Mouse (Mus musculus): ENCODE results near the gene Gm42715. TPM values are rescaled to one million over a fixed set of nuclear protein-coding genes. Genes with fewer than 3 reads are reported as not detected.

The Gm42715 gene
- polyA plus RNA-seq (2017; shearing (Covaris generic)) = 9.0 TPM

DNA sequence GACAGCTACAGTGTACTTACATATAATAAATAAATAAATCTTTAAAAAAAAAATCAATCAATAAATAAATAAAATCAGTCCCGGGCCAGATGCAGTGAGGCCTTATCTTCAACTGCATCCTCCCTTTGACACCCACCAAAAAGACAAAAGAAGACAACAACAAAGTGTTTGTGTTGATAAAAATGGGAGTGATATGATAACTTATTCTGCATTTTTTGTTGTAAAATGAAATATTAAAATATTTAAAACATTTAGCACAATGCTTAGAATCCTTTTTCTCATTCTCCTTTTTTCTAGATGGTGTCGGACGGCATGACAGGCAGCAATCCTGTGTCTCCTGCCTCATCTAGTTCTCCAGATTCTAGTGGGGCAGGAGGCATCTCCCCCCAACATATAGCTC is at the start of gene Gm42715:
TSS of gene Gm42715 (plus strand) at position 301 of the 400 bp plus-strand sequence.

GRCm38 (mm10) chr7:127478635-127479317 is 40.6 kb upstream of the Gm42715 start, which contains the start of gene Fbrs:
Gene Fbrs (plus strand): TSS chr7:127479199.

DNA sequence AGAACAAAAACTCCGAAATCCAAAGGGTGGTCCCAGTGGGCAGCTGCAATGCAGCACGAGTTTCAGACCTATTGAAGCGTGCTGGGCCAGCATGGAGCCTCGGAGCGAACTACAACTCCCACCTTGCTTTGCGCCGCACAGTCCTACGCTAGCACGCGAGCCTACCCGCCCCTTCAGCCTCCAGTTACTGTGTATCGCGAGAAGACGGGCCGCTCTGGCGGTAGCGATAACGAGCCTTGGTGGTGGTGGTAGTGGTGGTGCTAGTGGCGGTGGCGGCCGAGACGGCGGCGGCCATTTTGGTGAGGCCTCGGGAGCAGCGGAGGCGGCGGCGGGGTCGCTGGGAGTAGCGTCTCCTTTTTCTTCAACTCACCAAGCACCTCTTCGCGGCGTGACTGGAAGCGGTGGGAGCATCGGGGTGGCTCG is 7.6 kb upstream of the Gm42715 start, which contains the start of gene Srcap:
TSS of gene Srcap (plus strand) at position 176 of the 423 bp plus-strand sequence.

GRCm38 (mm10) chr7:127561340-127561858 is 42.0 kb downstream of the Gm42715 start, which contains the start of gene Tmem265:
Gene Tmem265 (plus strand): TSS chr7:127561390.

GRCm38 (mm10) chr7:127572895-127573471 is 53.6 kb downstream of the Gm42715 start, which contains the start of gene Phkg2:
Gene Phkg2 (plus strand): TSS chr7:127573340.

GRCm38 (mm10) chr7:127588011-127588871 is 68.9 kb downstream of the Gm42715 start, which contains the start of the genes Ccdc189 and Rnf40:
Gene Ccdc189 (minus strand): TSS chr7:127588595.
Gene Rnf40 (plus strand): TSS chr7:127588767.

GRCm38 (mm10) chr7:127614891-127615843 is 95.8 kb downstream of the Gm42715 start, which contains the start of gene Zfp629:
Gene Zfp629 (minus strand): TSS chr7:127615797.

Other genes starting within 250 kb of the Gm42715 start
- gene Sephs2, start 245.5 kb upstream of the Gm42715 start, polyA plus RNA-seq (2017; shearing (Covaris generic)) = 31.6 TPM
- 462 TPM for gene Itgal, start 223.3 kb upstream of the Gm42715 start, polyA plus RNA-seq (2017; shearing (Covaris generic))
- gene Zfp768, start 174.0 kb upstream of the Gm42715 start, polyA plus RNA-seq (2017; shearing (Covaris generic)) = 0.49 TPM
- gene Zfp747, start 143.5 kb upstream of the Gm42715 start, polyA plus RNA-seq (2017; shearing (Covaris generic)) = 20.8 TPM
- gene 9130019O22Rik, start 132.4 kb upstream of the Gm42715 start, polyA plus RNA-seq (2017; shearing (Covaris generic)) = 9.6 TPM
- gene E430018J23Rik, start 126.0 kb upstream of the Gm42715 start, polyA plus RNA-seq (2017; shearing (Covaris generic)) = 7.4 TPM
- gene Zfp764, start 112.8 kb upstream of the Gm42715 start, polyA plus RNA-seq (2017; shearing (Covaris generic)) = 15.9 TPM
- gene Zfp688, start 97.5 kb upstream of the Gm42715 start, polyA plus RNA-seq (2017; shearing (Covaris generic)) = 52.8 TPM
- 10.1 TPM for gene Zfp689, start 70.4 kb upstream of the Gm42715 start, polyA plus RNA-seq (2017; shearing (Covaris generic))
- gene Prr14, start 60.0 kb upstream of the Gm42715 start, polyA plus RNA-seq (2017; shearing (Covaris generic)) = 156 TPM
- gene Fbrs, start 40.4 kb upstream of the Gm42715 start, polyA plus RNA-seq (2017; shearing (Covaris generic)) = 9.0 TPM
- 85.5 TPM for gene Srcap, start 7.6 kb upstream of the Gm42715 start, polyA plus RNA-seq (2017; shearing (Covaris generic))
- 12.7 TPM for gene Tmem265, start 41.8 kb downstream of the Gm42715 start, polyA plus RNA-seq (2017; shearing (Covaris generic))
- 100 TPM for gene Phkg2, start 53.8 kb downstream of the Gm42715 start, polyA plus RNA-seq (2017; shearing (Covaris generic))
- gene Ccdc189, start 69.0 kb downstream of the Gm42715 start, polyA plus RNA-seq (2017; shearing (Covaris generic)) = 0.95 TPM
- gene Rnf40, start 69.2 kb downstream of the Gm42715 start, polyA plus RNA-seq (2017; shearing (Covaris generic)) = 171 TPM
- gene Zfp629, start 96.2 kb downstream of the Gm42715 start, polyA plus RNA-seq (2017; shearing (Covaris generic)) = 1.1 TPM
- 19.5 TPM for gene Bcl7c, start 189.3 kb downstream of the Gm42715 start, polyA plus RNA-seq (2017; shearing (Covaris generic))
- gene Ctf1, start 193.2 kb downstream of the Gm42715 start, polyA plus RNA-seq (2017; shearing (Covaris generic)) = not detected
- gene Ctf2, start 212.6 kb downstream of the Gm42715 start, polyA plus RNA-seq (2017; shearing (Covaris generic)) = not detected
- 1.3 TPM for gene Fbxl19, start 225.0 kb downstream of the Gm42715 start, polyA plus RNA-seq (2017; shearing (Covaris generic))

Data from inflammation-experienced regulatory T-cells, adult 16 weeks (primary cell).